Mouse (Mus musculus) neural tube, embryonic 11.5 days (tissue): ENCODE measurements around the gene Prickle1. TPM values are rescaled to one million over a fixed set of nuclear protein-coding genes. Genes with fewer than 3 reads are reported as not detected.

Experiments
- ATAC-seq: fragments of 200-750 bp; cut with Nextera tagmentation; 2 replicates; pipeline ENCODE4 v1.8.0; 2017; ENCODE audit warnings: moderate number of reproducible peaks, mild to moderate bottlenecking, moderate TSS enrichment, moderate library complexity; ENCODE audit not compliant: insufficient read depth, low FRiP score, low TSS enrichment
- DNase-seq: peaks from one replicate; pipeline ENCODE4 v3.0.0-alpha.2; 2015; ENCODE audit warnings: low spot score
- H3K27ac ChIP-seq: fragments of 300-500 bp; sonication (generic); 2 replicates; pipeline ENCODE4 v1.5.1; 2014; ENCODE audit warnings: low read depth, mild to moderate bottlenecking, low read length
- H3K27me3 ChIP-seq: fragments of 300-500 bp; sonication (generic); 2 replicates; pipeline ENCODE4 v1.6.1; 2014; ENCODE audit warnings: mild to moderate bottlenecking, low read length, mixed read lengths; ENCODE audit not compliant: control insufficient read depth, insufficient read depth
- H3K36me3 ChIP-seq: fragments of 300-500 bp; sonication (generic); 2 replicates; pipeline ENCODE4 v1.6.1; 2014; ENCODE audit warnings: mild to moderate bottlenecking, low read length, moderate library complexity, mixed read lengths; ENCODE audit not compliant: control insufficient read depth, insufficient read depth
- H3K4me1 ChIP-seq: fragments of 300-500 bp; sonication (generic); 2 replicates; pipeline ENCODE4 v1.6.1; 2014; ENCODE audit warnings: low read length, mixed read lengths; ENCODE audit not compliant: control insufficient read depth, insufficient read depth
- H3K4me2 ChIP-seq: fragments of 300-500 bp; sonication (generic); 2 replicates; pipeline ENCODE4 v1.6.1; 2014; ENCODE audit warnings: low read depth, mild to moderate bottlenecking, moderate library complexity
- H3K4me3 ChIP-seq: fragments of 300-500 bp; sonication (generic); 2 replicates; pipeline ENCODE4 v1.5.1; 2014; ENCODE audit warnings: low read depth, low read length
- H3K9ac ChIP-seq: fragments of 300-500 bp; sonication (generic); 2 replicates; pipeline ENCODE4 v1.6.1; 2014; ENCODE audit warnings: mild to moderate bottlenecking, low read length
- H3K9me3 ChIP-seq: fragments of 300-500 bp; sonication (generic); 2 replicates; pipeline ENCODE4 v1.6.1; 2016; ENCODE audit warnings: low read length; ENCODE audit not compliant: control insufficient read depth
- WGBS: fragments of 180-500 bp; shearing (Covaris S2); extraction: QIAGEN DNeasy Blood & Tissue Kit; methylation state at CpG from one replicate; pipeline ENCODE4 v1.1.7; 2014; 5-methylcytosine and 5-hydroxymethylcytosine counted together
- polyA plus RNA-seq: library from polyadenylated mRNA; unstranded; fragments of >200 nt; fragmentation: Nextera tagmentation; extraction: Ambion mirVana; gene quantifications from 2 replicates; pipeline ENCODE4 v1.2.1, GENCODE M21; 2014

The Prickle1 gene
- polyA plus RNA-seq, 1 experiment from 2014 or later = 19.9 TPM

DNA sequence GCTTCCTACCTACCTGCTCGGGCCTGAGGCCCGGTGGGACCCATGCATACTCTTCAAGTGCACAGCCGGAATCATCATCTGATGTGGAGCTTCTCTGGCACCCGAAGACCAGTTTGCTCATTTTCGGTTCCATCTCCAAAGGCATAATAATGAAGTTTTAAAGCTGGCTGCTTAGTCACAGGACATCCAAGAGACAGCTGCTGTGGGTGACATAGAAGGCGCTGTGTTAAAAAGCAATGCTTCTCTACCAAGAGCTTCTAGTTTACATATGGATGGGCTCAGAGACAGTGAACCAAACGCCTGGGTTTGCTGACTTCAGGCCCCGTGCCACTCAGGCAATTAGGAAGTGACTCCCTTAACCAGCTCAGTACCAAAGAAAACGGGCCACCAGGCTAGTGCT, 83.3 kb downstream of the Prickle1 start:
- H3K36me3 ChIP-seq = peaks cover 2% of the 10 kb centered on the region; the same call in 1 of the 2 replicates
- ATAC-seq = no peak
- no peak for DNase-seq
- no peak overlapping the region for H3K4me2 ChIP-seq
- H3K4me1 ChIP-seq = peaks cover 9% of the 10 kb centered on the region
- H3K4me3 ChIP-seq = no peak overlapping the region
- H3K27me3 ChIP-seq = no peaks in the 10 kb centered on the region
- WGBS = 21% methylated on average over 9 of the region's 9 CpGs
- H3K27ac ChIP-seq = no peak overlapping the region
- no peak overlapping the region for H3K9ac ChIP-seq
- H3K9me3 ChIP-seq = no peaks in the 10 kb centered on the region

DNA sequence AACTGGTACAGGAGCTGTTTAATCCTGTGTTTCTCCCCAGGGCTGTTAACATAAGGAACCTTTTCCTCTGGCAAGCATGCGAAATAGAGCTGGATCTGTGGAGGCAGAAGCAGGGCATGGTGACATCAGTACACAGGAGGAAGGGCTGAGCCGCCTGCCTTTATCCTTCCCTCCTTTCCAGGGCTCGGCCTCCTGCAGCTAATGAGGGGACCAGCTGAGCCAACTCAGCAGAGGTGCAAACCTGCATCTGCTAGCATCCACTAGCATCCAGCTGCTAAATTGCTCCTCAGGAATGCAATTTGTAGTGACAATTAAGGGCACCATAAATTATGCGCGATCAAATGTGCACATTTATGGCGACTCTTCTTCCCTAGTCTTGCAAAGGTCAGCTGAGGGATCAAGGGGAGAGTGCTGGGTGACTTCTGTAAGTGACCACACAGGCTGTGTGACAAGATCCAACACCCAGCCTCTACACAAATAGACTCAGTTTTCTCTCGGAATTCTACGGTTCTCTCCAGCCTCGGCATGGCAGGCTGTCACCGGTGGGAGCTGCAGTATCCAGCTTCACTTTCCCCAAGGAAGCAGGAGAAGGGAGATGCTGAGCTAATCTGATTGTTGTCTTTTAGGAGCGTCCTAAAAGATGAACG, 84.9 kb downstream of the Prickle1 start:
- Histone ChIP-seq H3K27me3 (no peaks in the 10 kb centered on the region), H3K9ac (no peak overlapping the region), H3K4me3 (no peak overlapping the region), H3K36me3 (peaks cover 5% of the 10 kb centered on the region; the same call in 1 of the 2 replicates), H3K27ac (no peak overlapping the region), H3K4me1 (peaks cover 7% of the 10 kb centered on the region), H3K9me3 (no peaks in the 10 kb centered on the region), H3K4me2 (no peak overlapping the region)
- WGBS = 7% methylated on average over 12 of the region's 12 CpGs
- ATAC-seq = no peak
- peak; percentile 50 for DNase-seq

DNA sequence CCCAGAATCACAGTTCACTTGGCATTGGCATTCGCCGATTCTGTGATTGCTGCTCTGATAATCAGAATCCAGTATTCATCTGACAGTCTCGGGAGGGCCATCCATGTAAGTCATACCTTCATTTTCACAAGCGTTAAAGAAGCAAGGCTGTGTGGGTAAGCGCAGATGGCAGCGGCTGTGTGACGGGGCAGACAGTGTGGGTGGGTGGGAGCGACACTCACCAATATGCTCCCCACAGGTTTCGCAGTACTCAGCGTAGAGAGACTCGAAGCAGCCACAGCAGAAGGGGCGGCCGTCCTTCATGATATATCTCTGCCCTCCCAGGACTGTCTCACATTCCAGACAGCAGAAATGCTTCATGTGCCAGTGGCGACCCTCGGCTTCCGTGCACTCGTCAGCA, 90.9 kb downstream of the Prickle1 start:
- no peak overlapping the region for H3K9ac ChIP-seq
- H3K9me3 ChIP-seq = no peaks in the 10 kb centered on the region
- no peaks in the 10 kb centered on the region for H3K27me3 ChIP-seq
- H3K4me1 ChIP-seq = no peaks in the 10 kb centered on the region
- 91% methylated on average over 17 of the region's 17 CpGs for WGBS
- H3K36me3 ChIP-seq = peaks cover 14% of the 10 kb centered on the region
- no peak overlapping the region for H3K27ac ChIP-seq
- DNase-seq = no peak
- H3K4me2 ChIP-seq = no peak overlapping the region
- no peak for ATAC-seq
- no peak overlapping the region for H3K4me3 ChIP-seq

- Histone ChIP-seq H3K9ac (no peak overlapping the region), H3K4me2 (no peak overlapping the region), H3K27ac (no peak overlapping the region), H3K27me3 (no peaks in the 10 kb centered on the region), H3K4me1 (no peaks in the 10 kb centered on the region), H3K36me3 (peaks cover 12% of the 10 kb centered on the region), H3K9me3 (no peaks in the 10 kb centered on the region), H3K4me3 (no peak overlapping the region)
- WGBS = 94% methylated on average over 35 of the region's 35 CpGs
- ATAC-seq = no peak
- no peak for DNase-seq
Observed at GRCm38 (mm10) chr15:93503201-93503745, 92.4 kb downstream of the Prickle1 start.

GRCm38 (mm10) chr15:93502703-93503102, 93.0 kb downstream of the Prickle1 start:
- no peak for ATAC-seq
- no peak overlapping the region for H3K4me3 ChIP-seq
- no peak overlapping the region for H3K4me2 ChIP-seq
- H3K27ac ChIP-seq = no peak overlapping the region
- DNase-seq = no peak
- no peak overlapping the region for H3K9ac ChIP-seq
- H3K27me3 ChIP-seq = no peaks in the 10 kb centered on the region
- 93% methylated on average over 9 of the region's 9 CpGs for whole genome bisulfite sequencing
- no peaks in the 10 kb centered on the region for H3K9me3 ChIP-seq
- H3K4me1 ChIP-seq = no peaks in the 10 kb centered on the region
- H3K36me3 ChIP-seq = peaks cover 12% of the 10 kb centered on the region

DNA sequence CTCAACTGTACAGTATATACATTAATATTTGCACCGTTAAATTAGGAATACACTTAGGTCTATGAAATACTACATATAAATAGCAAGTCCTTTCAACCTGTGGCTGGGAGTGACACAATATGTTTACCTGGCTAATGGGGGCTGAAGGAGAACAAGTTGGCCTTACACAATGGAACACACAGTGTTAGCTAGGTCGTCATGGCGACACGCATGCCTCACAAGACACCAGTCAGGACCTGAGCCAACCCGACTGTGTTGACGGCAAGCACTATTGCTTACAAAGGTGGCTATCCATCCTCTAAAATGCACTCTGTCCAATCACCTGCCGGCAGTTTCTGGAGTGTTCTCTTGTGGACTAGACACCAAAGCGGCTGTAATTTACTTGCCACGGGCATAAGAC, 95.8 kb downstream of the Prickle1 start:
- peaks cover 10% of the 10 kb centered on the region for H3K36me3 ChIP-seq
- H3K9me3 ChIP-seq = no peaks in the 10 kb centered on the region
- WGBS = 82% methylated on average over 9 of the region's 9 CpGs
- ATAC-seq (no peak), DNase-seq (no peak)
- no peak overlapping the region for H3K4me2 ChIP-seq
- no peaks in the 10 kb centered on the region for H3K4me1 ChIP-seq
- no peak overlapping the region for H3K27ac ChIP-seq
- H3K4me3 ChIP-seq = no peak overlapping the region
- no peak overlapping the region for H3K9ac ChIP-seq
- H3K27me3 ChIP-seq = no peaks in the 10 kb centered on the region

DNA sequence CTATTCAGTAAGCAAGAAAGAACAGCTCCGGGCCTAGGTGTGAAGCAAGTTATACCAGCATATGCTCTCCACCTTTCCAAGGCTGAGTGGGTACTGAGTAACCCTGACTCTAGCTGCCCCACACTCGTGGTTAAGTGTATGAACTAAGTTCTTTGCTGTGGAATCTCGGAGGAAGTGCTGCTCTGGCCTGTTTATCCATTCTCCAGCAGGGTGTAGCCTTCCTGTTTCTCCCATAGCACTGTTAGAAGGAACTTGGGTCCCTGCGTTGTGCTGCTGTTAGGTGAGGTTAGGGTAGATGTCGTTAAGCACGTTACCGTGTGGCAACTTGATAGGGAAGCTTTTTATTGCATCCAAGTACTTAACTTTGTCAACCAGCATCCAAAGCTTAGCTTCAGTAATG, 101.0 kb downstream of the Prickle1 start:
- H3K9ac ChIP-seq = no peak overlapping the region
- H3K4me2 ChIP-seq = no peak overlapping the region
- H3K27ac ChIP-seq = no peak overlapping the region
- H3K4me1 ChIP-seq = no peaks in the 10 kb centered on the region
- no peaks in the 10 kb centered on the region for H3K9me3 ChIP-seq
- H3K36me3 ChIP-seq = no peaks in the 10 kb centered on the region
- DNase-seq (no peak), ATAC-seq (no peak)
- 86% methylated on average over 7 of the region's 7 CpGs for WGBS
- H3K27me3 ChIP-seq = no peaks in the 10 kb centered on the region
- no peak overlapping the region for H3K4me3 ChIP-seq

DNA sequence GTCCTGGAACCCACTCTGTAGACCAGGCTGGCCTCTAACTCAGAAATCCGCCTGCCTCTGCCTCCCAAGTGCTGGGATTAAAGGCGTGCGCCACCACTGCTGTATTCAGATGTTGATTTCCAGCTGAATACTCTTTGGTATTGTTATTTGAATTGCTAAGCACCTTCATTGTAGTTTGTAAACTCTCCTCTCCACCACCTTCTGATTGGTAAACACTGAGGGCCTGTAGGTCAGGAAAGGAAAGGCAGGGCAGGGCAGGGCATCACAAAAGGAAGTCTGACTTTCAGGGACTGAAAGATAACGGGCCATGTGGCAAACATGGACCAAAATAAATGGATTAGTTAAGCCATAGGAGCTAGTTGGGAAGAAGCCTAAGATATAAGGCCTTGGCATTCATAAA, 106.1 kb downstream of the Prickle1 start:
- H3K4me3 ChIP-seq = no peak overlapping the region
- H3K4me1 ChIP-seq = no peaks in the 10 kb centered on the region
- WGBS = 88% methylated on average over 4 of the region's 4 CpGs
- no peak overlapping the region for H3K4me2 ChIP-seq
- H3K9me3 ChIP-seq = no peaks in the 10 kb centered on the region
- H3K36me3 ChIP-seq = 0 out of 2 replicates have a peak, but pooled peaks cover 2% of the 10 kb centered on the region
- H3K9ac ChIP-seq = no peak overlapping the region
- no peaks in the 10 kb centered on the region for H3K27me3 ChIP-seq
- no peak for DNase-seq
- no peak for ATAC-seq
- H3K27ac ChIP-seq = no peak overlapping the region

DNA sequence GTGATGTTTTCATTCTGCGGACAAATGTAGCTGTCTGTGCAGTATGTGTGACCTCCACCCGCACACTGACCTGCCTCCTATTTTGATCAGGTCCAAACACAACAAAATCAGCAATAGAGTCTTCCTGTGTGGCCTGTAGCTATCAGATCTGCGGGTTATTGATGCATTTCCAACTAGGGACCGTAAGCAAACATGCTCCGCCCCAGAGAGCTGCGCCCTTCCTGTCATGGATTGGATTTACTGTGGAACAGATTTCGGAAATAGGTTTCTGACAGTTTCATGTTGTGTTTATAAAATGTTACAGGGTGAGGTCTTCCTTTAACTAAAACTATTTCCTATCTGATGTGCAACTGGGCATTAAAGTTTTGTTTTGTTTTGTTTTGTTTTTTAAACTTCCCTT, 109.6 kb downstream of the Prickle1 start:
- Histone ChIP-seq H3K9ac (no peak overlapping the region), H3K4me2 (no peak overlapping the region), H3K27me3 (no peaks in the 10 kb centered on the region), H3K27ac (no peak overlapping the region), H3K4me3 (no peak overlapping the region), H3K36me3 (0 out of 2 replicates have a peak, but pooled peaks cover 2% of the 10 kb centered on the region), H3K9me3 (no peaks in the 10 kb centered on the region), H3K4me1 (no peaks in the 10 kb centered on the region)
- 88% methylated on average over 7 of the region's 7 CpGs for WGBS
- no peak for ATAC-seq
- no peak for DNase-seq
